Mouse (Mus musculus): Measurements from ENCODE around the gene Ociad2. TPM values are rescaled to one million over a fixed set of nuclear protein-coding genes. Genes with fewer than 3 reads are reported as not detected.
A peak's percentile ranks its signal among the peaks of the same experiment; 100 is the strongest.
"Not testable (repeated sequence)": the region's sequence is repeated elsewhere in the genome, so short reads cannot be mapped to it uniquely, and the experiment has no call there.

Gene Ociad2
- polyA plus RNA-seq, 1 experiment, result 83.4 TPM

DNA sequence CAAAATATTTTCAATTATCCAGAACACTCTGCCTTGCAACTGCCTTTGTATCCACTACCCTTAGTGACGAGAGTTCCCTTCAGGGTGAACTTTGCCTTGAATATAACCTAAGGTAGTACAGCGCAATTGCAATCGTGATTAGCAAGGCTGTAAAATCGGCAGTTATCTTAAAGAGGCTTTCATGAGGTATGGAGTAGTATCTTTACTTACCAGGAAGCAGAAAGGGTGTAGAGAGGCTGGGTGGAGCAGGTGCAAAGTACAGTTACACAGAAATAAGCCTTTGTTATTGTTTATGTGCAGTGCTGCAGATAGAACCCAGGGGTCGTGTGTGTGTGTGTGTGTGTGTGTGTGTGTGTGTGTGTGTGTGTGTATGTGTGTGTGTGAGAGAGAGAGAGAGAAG, 14.6 kb upstream of the Ociad2 start:
- DNase-seq (ENCODE audit: extremely low spot score in 1 of 2, low spot score in 1 of 2), result no peak

DNA sequence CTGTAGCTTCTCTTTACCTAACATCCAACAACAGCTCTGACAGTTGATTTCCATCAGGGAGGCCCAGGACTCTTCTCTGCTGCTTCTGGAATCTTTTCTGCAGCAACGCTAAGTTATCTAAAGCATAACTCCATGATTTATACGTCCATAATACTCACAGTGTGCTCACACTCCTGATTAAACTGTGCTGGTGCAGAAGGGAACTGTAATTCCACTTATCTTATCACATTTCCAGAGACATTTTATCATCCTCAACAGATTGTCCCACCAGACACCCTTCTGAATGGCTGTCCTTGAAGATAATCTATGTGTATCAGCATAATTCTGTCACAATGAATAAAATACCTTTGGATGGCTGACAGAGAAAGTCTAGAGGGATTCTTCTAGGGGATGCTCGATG, 13.2 kb upstream of the Ociad2 start:
- no peak for DNase-seq (ENCODE audit: extremely low spot score in 1 of 2, low spot score in 1 of 2)

DNA sequence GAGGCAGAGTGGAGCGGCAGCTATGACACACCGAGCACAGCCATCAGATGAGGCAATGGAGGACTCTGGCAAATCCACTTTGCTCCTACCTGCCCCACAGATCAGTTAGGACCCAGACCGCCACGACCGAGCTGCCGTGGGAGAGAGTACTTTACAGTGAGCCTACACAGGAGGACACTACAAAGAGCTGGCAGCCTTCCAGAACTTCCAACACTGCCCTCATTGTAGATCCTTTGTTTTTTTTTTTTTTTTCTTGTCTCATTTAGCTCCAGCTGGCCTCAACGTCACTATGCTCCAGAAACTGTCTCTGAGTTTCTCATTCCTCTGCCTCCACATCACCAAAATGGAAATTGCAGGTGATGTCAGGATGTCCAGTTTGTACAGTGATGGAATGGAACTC, 12.7 kb upstream of the Ociad2 start:
- no peak for DNase-seq (ENCODE audit: extremely low spot score in 1 of 2, low spot score in 1 of 2)

DNA sequence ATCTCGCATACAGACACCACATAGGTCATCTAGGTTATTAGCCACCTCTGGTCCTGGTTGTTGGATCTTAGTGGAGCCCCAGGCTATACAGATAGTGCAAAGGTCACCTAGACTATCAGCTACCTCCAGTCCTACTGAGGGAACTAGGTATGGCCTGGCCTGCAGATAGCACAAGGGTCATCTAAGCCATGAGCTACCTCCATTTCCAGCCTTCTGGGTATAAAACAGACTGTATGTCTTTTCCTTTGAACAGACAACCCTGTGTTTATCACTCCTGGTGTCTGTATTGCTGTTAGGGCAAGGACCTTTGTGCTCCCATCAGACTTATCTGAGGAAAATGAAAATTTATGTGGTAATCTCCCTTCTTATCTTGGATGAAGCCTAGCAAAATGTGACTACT, 11.0 kb upstream of the Ociad2 start:
- no peak for DNase-seq (ENCODE audit: extremely low spot score in 1 of 2, low spot score in 1 of 2)

DNA sequence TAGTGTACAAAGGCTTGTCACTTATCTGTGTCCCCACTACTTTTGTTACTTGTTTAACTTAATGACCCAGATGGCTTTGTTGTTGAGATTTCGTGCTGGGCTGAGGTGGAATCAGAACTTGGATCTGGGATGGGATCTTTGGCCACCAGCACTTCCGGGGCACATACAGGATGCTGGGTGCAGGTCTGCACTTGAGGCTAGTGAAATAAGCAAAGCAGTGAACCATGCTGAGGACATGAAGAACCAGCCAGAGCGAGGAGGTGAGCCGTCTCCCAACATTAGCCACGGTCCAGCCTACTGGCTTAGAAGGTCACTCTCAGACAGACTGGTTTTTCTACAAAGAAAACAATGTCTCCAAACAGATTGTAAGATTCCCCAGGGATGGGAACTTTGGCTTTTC, 8.7 kb upstream of the Ociad2 start:
- DNase-seq (ENCODE audit: extremely low spot score in 1 of 2, low spot score in 1 of 2), result no peak

DNA sequence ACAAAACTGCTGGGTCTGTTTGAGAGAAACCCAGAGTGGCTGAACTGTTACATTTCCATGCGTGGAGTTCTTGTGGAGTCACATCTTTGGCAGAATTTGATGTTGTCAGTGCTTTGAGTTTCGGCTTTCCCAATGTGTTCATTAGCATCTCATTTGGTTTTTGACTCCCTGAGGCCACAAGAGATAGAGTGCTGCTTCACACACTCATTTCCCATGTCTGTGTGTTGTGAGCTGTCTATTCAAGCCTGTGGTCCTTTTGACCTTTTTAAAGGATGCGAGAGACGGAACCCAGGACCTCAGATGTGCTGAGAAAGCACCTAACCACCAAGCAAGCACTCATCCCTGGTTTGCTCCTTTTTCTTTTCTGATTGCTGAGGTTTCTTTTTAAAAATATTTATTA, 4.4 kb upstream of the Ociad2 start:
- no peak for DNase-seq (ENCODE audit: extremely low spot score in 1 of 2, low spot score in 1 of 2)

DNA sequence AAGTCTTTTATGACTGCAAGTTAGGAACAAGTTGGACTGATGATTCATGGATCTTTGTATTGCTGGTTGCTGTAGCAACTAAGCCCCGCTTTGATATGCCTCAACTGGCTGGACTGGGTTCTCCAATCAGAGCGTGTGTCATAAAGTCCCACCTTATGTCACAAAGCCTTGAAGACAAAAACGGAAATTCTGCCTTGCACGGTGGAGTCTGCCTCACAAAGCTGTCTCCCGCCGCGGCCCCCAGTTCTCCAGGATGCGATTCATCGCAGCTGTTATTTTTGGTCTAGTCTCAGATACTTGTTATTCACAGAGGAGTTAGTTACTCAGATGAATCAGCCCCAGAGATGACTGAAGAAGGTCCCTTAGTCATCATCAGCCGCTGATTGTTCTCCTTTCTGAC, 3.5 kb upstream of the Ociad2 start:
- DNase-seq (ENCODE audit: extremely low spot score in 1 of 2, low spot score in 1 of 2), result peak; percentile 90

DNA sequence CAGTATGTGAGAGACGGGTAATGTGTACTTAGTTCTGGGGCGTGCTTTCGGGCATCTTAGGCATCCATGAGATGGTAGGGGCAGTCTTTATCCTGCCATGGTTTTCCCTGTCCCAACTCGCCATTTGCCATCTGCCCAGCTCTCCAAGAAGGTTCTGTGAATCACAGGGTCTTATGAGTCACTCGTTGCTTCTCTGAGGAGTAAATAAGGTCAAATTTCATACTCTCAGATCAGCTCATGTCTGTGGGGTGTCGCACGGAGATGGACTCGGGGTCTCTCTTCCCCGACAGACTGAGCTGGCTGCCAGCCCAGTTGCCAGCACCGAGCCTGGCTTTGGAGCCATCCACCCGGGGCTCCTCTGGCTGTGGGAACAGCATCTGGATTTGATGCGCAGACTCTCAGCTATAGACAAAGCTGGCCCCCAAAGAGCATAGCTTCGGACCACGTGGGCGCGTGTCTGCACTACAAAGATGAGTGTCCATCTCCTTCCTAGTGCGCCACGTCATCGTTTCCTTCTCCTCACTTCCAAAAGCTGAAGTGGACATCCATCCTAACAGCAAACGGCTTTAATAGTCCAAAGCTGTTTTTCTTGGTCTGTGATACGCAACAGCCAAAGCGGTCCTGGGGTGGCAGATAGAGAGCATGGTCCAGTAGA, 2.0 kb upstream of the Ociad2 start:
- DNase-seq (ENCODE audit: extremely low spot score in 1 of 2, low spot score in 1 of 2), result no peak

DNA sequence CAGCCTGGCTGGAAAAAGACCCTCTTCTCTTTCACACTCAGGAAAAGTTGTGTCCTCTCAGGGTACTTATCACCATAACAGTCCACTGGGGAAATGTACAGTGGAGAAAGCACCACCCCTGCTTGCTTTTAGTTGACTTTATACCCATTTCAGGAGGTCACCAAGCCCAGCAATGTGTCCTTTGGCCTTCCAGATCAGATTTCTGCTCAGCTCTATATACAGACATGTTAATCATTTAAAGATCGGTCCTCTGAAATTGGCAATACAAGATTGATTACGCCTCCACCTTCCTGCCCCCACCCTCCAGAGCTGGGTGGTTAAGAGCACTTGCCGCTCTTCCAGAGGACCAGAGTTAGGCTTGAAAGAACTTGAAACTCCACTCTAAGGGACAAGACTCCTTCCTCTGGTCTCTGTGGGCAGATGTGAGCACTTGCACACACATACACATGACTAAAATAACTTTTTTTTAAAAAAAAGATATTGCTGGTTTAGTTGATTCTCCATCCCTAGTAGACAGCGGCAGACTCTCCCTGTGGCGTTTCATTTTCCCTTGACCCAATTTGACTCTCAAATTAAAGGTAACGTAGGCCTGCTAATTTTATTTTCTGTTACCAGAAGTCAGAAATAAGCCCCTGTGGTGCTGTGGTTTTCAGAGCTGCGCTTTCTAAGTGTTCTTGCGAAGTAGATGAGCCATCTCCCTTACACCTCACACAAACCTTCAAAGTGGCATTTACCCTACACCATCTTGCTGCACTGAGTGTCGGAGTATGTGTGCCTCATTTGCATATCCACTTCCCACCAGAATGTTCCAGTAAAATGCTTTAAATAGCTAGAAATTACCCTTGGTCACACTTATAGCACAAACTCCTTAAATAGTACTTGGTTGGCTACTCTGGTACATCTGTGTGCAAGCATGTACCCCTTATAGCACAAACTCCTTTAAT, 777 bp downstream of the Ociad2 start:
- DNase-seq (ENCODE audit: extremely low spot score in 1 of 2, low spot score in 1 of 2), result peak; percentile 61

DNA sequence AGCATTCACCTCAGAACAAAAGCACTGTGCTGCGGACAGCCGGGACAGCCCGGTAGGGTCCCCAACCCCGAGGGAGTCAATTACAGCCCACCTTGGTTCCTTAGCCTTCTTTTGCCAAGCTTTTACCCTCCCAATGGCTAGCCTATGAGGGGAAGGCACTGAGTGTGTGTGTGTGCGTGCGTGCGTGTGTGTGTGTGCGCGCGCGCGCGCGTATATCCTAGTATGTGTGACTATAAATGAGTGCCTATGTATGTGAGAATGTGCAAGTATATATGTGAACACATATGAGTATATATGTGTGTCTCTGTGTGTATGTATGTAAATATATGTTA, 2.0 kb downstream of the Ociad2 start:
- DNase-seq (ENCODE audit: extremely low spot score in 1 of 2, low spot score in 1 of 2), result no peak

DNA sequence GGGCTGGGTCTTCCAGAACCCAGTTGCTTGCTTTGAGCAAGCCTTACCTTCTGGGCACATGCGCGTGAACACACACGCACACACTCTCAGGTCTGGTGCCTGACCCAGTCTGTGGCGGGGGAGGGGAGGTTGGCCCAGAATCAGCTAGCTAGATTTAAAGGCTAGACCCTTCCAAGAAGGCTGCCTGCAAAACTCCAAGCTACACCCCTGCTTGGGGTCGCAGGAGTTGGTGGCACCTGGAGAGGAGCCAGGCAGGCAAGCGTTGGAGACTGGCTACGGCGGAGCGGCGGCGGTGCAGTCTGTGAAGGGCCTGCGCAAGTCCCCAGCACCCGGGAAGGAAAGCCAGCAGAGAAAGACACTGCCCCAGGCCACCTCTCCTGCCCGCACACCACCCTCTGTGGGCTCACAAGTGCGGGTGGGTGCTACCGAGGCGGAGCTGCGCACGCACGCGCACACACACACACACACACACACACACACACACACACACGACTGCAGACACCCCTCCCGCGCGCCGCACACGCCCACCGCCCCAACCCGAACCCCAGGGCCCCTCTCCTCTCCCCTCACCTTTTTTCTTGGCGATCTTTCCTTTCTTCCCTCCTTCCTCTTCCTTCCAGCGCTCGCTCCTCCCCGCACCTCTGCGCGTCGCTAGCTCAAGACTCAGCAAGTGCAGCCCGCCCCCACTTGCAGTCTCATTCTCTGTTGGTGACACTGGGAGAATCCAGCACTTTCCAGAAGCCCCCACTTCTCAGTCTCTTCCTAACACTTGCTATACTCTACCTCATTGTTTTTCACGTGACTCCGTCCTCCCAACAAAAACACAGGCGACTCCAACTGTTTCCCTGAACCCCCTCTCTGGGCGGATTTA, 2.6 kb downstream of the Ociad2 start:
- DNase-seq (ENCODE audit: extremely low spot score in 1 of 2, low spot score in 1 of 2), result peak in 1 of 2 experiments; percentile 81

DNA sequence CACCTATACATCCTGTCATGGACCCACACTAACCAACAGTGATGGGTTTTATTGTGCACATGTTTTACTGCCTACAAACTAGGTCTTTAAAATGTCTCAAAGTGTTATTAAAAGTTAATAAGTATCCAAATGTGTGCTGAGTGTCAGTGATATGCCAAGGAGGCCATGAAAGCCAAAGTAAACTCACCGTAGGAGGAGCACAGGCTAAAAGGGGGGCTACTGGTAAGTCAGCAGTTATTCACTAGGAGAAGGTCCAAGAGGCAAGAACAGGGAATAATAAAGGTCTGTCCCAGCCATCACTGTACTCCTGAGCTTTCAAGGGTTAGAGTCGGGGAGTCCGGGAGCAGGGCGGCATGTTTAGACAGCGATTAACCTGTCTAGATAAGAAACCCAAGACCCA, 4.4 kb downstream of the Ociad2 start:
- no peak for DNase-seq (ENCODE audit: extremely low spot score in 1 of 2, low spot score in 1 of 2)

DNA sequence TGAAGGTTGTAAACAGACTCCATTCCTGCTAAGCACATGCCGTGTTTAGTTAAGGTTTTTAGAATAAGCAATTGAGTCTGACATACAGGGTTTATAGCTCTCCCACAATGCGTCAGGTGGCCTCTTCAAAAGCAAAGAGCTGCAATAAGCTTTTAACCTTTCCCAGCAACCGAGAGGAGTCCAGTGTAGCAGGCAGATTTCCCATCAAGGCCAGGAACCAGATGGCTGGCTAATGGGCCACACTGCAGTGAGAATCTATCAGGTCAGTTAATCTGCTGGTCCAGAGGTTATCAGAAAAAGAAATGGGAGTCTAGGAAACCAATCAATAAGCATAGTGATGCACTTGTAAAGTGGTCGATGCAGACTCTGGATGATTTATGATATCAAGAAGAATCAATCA, 9.8 kb downstream of the Ociad2 start:
- DNase-seq (ENCODE audit: extremely low spot score in 1 of 2, low spot score in 1 of 2), result no peak

DNA sequence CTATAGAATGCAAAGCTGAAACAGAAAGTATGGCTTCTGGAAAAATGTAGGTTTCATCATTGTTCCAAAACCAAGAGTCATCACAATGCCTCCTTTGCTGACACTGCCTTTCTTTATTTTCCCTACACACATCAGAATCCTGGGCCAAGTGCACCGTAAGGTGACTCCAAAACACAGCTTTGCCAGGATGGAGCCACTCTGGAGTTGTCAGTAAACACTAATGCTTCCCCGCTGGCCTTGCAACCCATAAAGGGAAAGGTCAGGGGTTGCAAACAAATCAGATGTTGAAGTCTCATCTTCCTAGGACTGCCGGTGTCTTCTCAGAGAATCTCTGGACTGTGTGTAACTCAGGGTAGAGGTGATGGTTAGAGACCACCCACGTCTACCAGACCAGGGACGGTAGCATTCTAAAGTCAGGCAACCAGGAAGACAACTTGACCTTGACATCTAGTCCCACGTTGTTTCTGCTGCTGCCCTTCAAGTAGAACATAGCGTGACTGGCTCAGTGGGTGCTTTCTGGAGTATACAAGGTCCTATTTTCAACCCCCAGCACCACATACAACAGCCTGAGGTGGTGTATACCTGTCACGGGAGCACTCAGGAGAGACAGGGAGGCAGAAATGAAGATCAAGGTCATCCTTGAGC, 16.2 kb downstream of the Ociad2 start:
- no peak for DNase-seq (ENCODE audit: extremely low spot score in 1 of 2, low spot score in 1 of 2)

DNA sequence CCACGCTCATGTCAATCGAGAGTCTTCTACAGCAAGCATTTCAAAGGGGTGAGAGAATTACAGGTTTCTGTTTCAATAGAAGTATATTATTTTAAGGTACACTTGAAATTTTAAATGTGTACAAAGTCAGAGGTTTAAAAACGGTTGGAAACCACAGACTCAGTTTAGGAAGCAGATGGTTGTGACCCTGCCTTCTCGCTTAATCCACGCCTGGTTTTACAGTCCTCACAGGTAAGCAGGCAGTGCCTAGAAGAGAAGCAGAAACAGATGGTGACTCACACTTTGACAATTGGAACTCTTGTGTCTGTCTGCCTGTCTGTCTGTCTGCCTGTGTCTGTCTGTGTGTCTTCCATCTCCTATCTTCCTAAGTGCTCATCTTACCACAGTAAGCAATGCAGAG, 17.2 kb downstream of the Ociad2 start:
- no peak for DNase-seq (ENCODE audit: extremely low spot score in 1 of 2, low spot score in 1 of 2)

DNA sequence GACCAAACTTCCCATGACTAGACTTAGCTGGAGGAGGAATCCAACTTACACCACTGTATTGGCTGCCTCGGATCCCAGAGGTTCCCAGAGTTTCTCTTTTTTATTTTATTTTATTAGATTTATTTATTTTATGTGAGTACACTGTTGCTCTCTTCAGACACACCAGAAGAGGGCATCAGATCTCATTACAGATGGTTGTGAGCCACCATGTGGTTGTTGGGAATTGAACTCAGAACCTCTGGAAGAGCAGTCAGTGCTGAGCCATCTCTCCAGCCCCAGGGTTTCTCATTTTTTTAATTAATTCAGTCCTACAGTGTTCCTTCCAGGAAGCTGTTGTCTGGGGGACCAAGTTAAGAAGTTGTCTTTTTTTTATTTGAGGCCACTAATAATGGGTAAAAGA, 18.1 kb downstream of the Ociad2 start:
- DNase-seq (ENCODE audit: extremely low spot score in 1 of 2, low spot score in 1 of 2), result not testable (repeated sequence)

DNA sequence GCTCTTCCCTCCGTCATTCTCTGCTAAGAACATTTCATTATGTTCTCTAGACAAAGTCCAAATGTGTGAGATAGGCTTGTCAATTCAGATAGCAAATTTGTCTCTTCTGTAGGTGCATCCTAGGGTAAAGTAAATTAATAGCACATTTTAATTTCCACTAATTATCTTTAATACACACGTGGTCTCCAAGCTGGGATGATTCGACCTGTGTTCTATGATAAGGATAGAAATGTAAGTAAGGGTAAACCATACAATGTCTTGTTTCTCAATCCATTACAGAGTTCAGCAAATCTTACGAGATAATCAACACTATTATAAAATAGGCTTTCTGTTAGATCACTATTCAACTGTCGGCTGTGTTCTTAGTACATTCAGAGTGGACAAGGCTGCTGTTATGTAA, 21.5 kb downstream of the Ociad2 start:
- DNase-seq (ENCODE audit: extremely low spot score in 1 of 2, low spot score in 1 of 2), result no peak

DNA sequence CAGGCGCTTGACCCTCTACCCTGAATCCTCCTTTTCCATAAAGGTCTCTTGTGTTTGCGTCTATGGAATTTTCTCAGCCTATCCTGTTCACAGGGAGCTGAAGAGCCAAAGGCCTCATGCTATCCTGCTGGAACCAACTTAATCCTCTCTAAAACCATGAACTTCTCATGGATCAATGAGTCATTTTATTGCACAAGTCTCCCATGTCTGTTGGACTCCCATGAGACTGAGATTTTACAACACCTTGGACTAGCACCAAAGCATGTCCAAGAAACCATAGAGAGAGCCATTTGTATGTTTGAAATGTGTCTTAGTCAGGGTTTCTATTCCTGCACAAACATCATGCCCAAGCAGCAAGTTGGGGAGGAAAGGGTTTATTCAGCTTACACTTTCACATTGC, 26.2 kb downstream of the Ociad2 start:
- no peak for DNase-seq (ENCODE audit: extremely low spot score in 1 of 2, low spot score in 1 of 2)

DNA sequence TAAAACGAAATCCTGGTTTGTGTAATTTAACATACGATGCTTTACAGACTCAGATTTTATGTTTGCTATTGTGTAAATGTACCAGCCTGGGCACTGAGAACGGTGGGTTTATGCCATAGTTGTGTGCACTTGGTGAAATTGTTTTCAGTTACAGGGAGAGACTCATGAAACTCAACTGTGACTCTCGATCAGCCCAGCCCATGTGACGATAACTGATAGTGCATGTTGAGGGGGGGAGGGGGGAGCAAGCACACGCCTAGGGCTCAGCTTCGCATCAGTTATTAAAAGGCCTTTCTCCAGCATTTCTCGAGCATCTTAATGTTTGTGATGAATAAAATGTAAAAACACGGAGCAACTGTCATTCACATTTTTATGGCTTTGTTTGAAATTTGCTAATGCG, 27.2 kb downstream of the Ociad2 start:
- no peak for DNase-seq (ENCODE audit: extremely low spot score in 1 of 2, low spot score in 1 of 2)

DNA sequence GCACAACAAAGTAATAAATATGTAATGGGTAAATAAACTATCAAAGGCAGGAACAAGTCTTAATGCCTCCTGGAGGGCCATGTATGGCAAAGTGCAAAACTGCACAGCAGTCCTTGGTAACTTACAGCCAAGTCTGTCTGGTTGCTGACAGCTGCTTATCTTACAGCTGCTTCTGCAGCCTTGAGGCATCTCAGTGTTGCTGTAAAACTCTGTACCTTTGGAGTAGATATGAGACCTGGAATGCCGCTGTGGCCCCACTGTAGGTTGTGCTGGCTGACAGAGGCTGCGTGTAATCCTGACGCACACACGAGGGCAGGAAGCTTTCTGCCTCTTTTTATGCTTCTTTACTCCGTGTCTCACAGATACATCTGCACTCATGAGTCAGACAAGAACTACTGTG, 29.4 kb downstream of the Ociad2 start:
- DNase-seq (ENCODE audit: extremely low spot score in 1 of 2, low spot score in 1 of 2), result no peak

DNA sequence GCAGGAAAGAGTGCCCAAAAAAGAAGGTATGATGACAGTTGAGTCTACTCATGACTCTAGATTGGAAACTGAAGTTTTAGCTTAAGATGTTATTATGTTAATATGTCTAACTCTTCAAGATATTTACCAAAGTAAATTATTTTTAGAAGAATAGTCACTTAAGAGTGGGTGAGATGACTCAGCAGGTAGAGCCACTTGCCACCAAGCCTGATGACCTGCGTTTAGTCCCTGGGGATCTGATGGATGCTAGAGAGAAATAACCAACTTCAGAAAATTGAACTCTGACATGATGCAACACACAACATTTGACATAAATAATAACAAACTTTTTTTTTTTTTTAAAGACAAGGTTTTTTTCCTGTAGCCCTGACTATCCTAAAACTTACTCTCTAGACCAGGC, 30.4 kb downstream of the Ociad2 start:
- DNase-seq (ENCODE audit: extremely low spot score in 1 of 2, low spot score in 1 of 2), result no peak

Data from frontal cortex, adult 2 months (tissue).